Mouse (Mus musculus): ENCODE results near the gene Rxra. TPM values are rescaled to one million over a fixed set of nuclear protein-coding genes. Genes with fewer than 3 reads are reported as not detected.

Gene Rxra
- polyA plus RNA-seq, 1 experiment from 2014 or later = 10.3 TPM

GRCm38 (mm10) chr2:27677411-27678310 is 1.4 kb downstream of the Rxra start:
- WGBS = under 1% methylated on average over 75 of the region's 77 CpGs
- Histone ChIP-seq H3K27ac (ENCODE audit: low read length) (peak overlapping the region; percentile 98), H3K9ac (replicated peaks; ENCODE audit: low read depth, low read length) (peak overlapping the region; percentile 92), H3K36me3 (ENCODE audit: control insufficient read depth, insufficient read depth, low read length) (no peaks in the 10 kb centered on the region), H3K4me3 (ENCODE audit: low read depth, low read length) (peak overlapping the region; percentile 85), H3K4me1 (ENCODE audit: control insufficient read depth, insufficient read depth, low read length) (peaks cover 46% of the 10 kb centered on the region), H3K4me2 (replicated peaks; ENCODE audit: low read depth, low read length) (peak overlapping the region; percentile 95), H3K9me3 (ENCODE audit: control insufficient read depth, low read depth, low read length) (no peaks in the 10 kb centered on the region), H3K27me3 (ENCODE audit: control insufficient read depth, insufficient read depth, low read length) (no peaks in the 10 kb centered on the region)
- ATAC-seq (ENCODE audit: insufficient number of reproducible peaks, insufficient read depth, low FRiP score, low read depth) = no peak

GRCm38 (mm10) chr2:27678331-27678730 is 2.1 kb downstream of the Rxra start:
- H3K27ac ChIP-seq (ENCODE audit: low read length) = peak overlapping the region; percentile 98; the same call in 1 of the 2 replicates
- peak overlapping the region; percentile 92 for H3K9ac ChIP-seq (replicated peaks; ENCODE audit: low read depth, low read length)
- no peaks in the 10 kb centered on the region for H3K9me3 ChIP-seq (ENCODE audit: control insufficient read depth, low read depth, low read length)
- H3K4me2 ChIP-seq (replicated peaks; ENCODE audit: low read depth, low read length) = peak overlapping the region; percentile 95
- peaks cover 46% of the 10 kb centered on the region for H3K4me1 ChIP-seq (ENCODE audit: control insufficient read depth, insufficient read depth, low read length)
- ATAC-seq (ENCODE audit: insufficient number of reproducible peaks, insufficient read depth, low FRiP score, low read depth) = no peak
- no peaks in the 10 kb centered on the region for H3K36me3 ChIP-seq (ENCODE audit: control insufficient read depth, insufficient read depth, low read length)
- 21% methylated on average over 4 of the region's 4 CpGs for WGBS
- peak overlapping the region; percentile 85 for H3K4me3 ChIP-seq (ENCODE audit: low read depth, low read length)
- H3K27me3 ChIP-seq (ENCODE audit: control insufficient read depth, insufficient read depth, low read length) = no peaks in the 10 kb centered on the region

- Histone ChIP-seq H3K9ac (replicated peaks; ENCODE audit: low read depth, low read length) (peak overlapping the region; percentile 92; the same call in 1 of the 2 replicates), H3K4me3 (ENCODE audit: low read depth, low read length) (peak overlapping the region; percentile 85), H3K9me3 (ENCODE audit: control insufficient read depth, low read depth, low read length) (no peaks in the 10 kb centered on the region), H3K4me1 (ENCODE audit: control insufficient read depth, insufficient read depth, low read length) (peaks cover 48% of the 10 kb centered on the region), H3K36me3 (ENCODE audit: control insufficient read depth, insufficient read depth, low read length) (no peaks in the 10 kb centered on the region), H3K4me2 (replicated peaks; ENCODE audit: low read depth, low read length) (peak overlapping the region; percentile 95), H3K27ac (ENCODE audit: low read length) (peak overlapping the region; percentile 67), H3K27me3 (ENCODE audit: control insufficient read depth, insufficient read depth, low read length) (no peaks in the 10 kb centered on the region)
- ATAC-seq (ENCODE audit: insufficient number of reproducible peaks, insufficient read depth, low FRiP score, low read depth) = no peak
- WGBS = 20% methylated on average over 7 of the region's 7 CpGs
Observed at GRCm38 (mm10) chr2:27678836-27679480, 2.7 kb downstream of the Rxra start.

GRCm38 (mm10) chr2:27679621-27680025 is 3.4 kb downstream of the Rxra start:
- Histone ChIP-seq H3K4me3 (ENCODE audit: low read depth, low read length) (peak overlapping the region; percentile 12; the same call in 1 of the 2 replicates), H3K4me2 (replicated peaks; ENCODE audit: low read depth, low read length) (peak overlapping the region; percentile 95), H3K27ac (ENCODE audit: low read length) (peak overlapping the region; percentile 67), H3K27me3 (ENCODE audit: control insufficient read depth, insufficient read depth, low read length) (no peaks in the 10 kb centered on the region), H3K4me1 (ENCODE audit: control insufficient read depth, insufficient read depth, low read length) (peaks cover 53% of the 10 kb centered on the region), H3K9me3 (ENCODE audit: control insufficient read depth, low read depth, low read length) (no peaks in the 10 kb centered on the region), H3K9ac (replicated peaks; ENCODE audit: low read depth, low read length) (no peak overlapping the region; the same call in 1 of the 2 replicates), H3K36me3 (ENCODE audit: control insufficient read depth, insufficient read depth, low read length) (no peaks in the 10 kb centered on the region)
- 15% methylated on average over 3 of the region's 3 CpGs for WGBS
- no peak for ATAC-seq (ENCODE audit: insufficient number of reproducible peaks, insufficient read depth, low FRiP score, low read depth)

- H3K4me1 ChIP-seq (ENCODE audit: control insufficient read depth, insufficient read depth, low read length) = peaks cover 58% of the 10 kb centered on the region
- no peaks in the 10 kb centered on the region for H3K27me3 ChIP-seq (ENCODE audit: control insufficient read depth, insufficient read depth, low read length)
- peak overlapping the region; percentile 95 for H3K4me2 ChIP-seq (replicated peaks; ENCODE audit: low read depth, low read length)
- no peaks in the 10 kb centered on the region for H3K9me3 ChIP-seq (ENCODE audit: control insufficient read depth, low read depth, low read length)
- no peak overlapping the region; the same call in 1 of the 2 replicates for H3K9ac ChIP-seq (replicated peaks; ENCODE audit: low read depth, low read length)
- H3K4me3 ChIP-seq (ENCODE audit: low read depth, low read length) = 0 out of 2 replicates have a peak overlapping the region, but pooled peaks have one; percentile 12
- ATAC-seq (ENCODE audit: insufficient number of reproducible peaks, insufficient read depth, low FRiP score, low read depth) = 0 out of 2 replicates have a peak, but pooled peaks have one; percentile 16
- WGBS = 40% methylated on average over 6 of the region's 6 CpGs
- H3K36me3 ChIP-seq (ENCODE audit: control insufficient read depth, insufficient read depth, low read length) = no peaks in the 10 kb centered on the region
- H3K27ac ChIP-seq (ENCODE audit: low read length) = peak overlapping the region; percentile 53; the same call in 1 of the 2 replicates
Observed at GRCm38 (mm10) chr2:27680058-27680457, 3.8 kb downstream of the Rxra start.

- H3K36me3 ChIP-seq (ENCODE audit: control insufficient read depth, insufficient read depth, low read length) = no peaks in the 10 kb centered on the region
- no peak for ATAC-seq (ENCODE audit: insufficient number of reproducible peaks, insufficient read depth, low FRiP score, low read depth)
- H3K9ac ChIP-seq (replicated peaks; ENCODE audit: low read depth, low read length) = no peak overlapping the region
- H3K9me3 ChIP-seq (ENCODE audit: control insufficient read depth, low read depth, low read length) = no peaks in the 10 kb centered on the region
- H3K4me1 ChIP-seq (ENCODE audit: control insufficient read depth, insufficient read depth, low read length) = peaks cover 58% of the 10 kb centered on the region
- 0 out of 2 replicates have a peak overlapping the region, but pooled peaks have one; percentile 95 for H3K4me2 ChIP-seq (replicated peaks; ENCODE audit: low read depth, low read length)
- H3K27me3 ChIP-seq (ENCODE audit: control insufficient read depth, insufficient read depth, low read length) = no peaks in the 10 kb centered on the region
- 80% methylated on average over 4 of the region's 4 CpGs for WGBS
- H3K27ac ChIP-seq (ENCODE audit: low read length) = no peak overlapping the region
- H3K4me3 ChIP-seq (ENCODE audit: low read depth, low read length) = no peak overlapping the region
Observed at GRCm38 (mm10) chr2:27680595-27680994, 4.4 kb downstream of the Rxra start.

GRCm38 (mm10) chr2:27681426-27681825 is 5.2 kb downstream of the Rxra start:
- no peak overlapping the region for H3K9ac ChIP-seq (replicated peaks; ENCODE audit: low read depth, low read length)
- H3K9me3 ChIP-seq (ENCODE audit: control insufficient read depth, low read depth, low read length) = no peaks in the 10 kb centered on the region
- H3K4me1 ChIP-seq (ENCODE audit: control insufficient read depth, insufficient read depth, low read length) = peaks cover 59% of the 10 kb centered on the region
- 0 out of 2 replicates have a peak overlapping the region, but pooled peaks have one; percentile 29 for H3K27ac ChIP-seq (ENCODE audit: low read length)
- ATAC-seq (ENCODE audit: insufficient number of reproducible peaks, insufficient read depth, low FRiP score, low read depth) = no peak
- WGBS = 64% methylated on average over 4 of the region's 4 CpGs
- no peak overlapping the region for H3K4me2 ChIP-seq (replicated peaks; ENCODE audit: low read depth, low read length)
- H3K36me3 ChIP-seq (ENCODE audit: control insufficient read depth, insufficient read depth, low read length) = no peaks in the 10 kb centered on the region
- H3K4me3 ChIP-seq (ENCODE audit: low read depth, low read length) = no peak overlapping the region
- H3K27me3 ChIP-seq (ENCODE audit: control insufficient read depth, insufficient read depth, low read length) = no peaks in the 10 kb centered on the region

GRCm38 (mm10) chr2:27682096-27682495 is 5.9 kb downstream of the Rxra start:
- H3K9ac ChIP-seq (replicated peaks; ENCODE audit: low read depth, low read length) = no peak overlapping the region

More at GRCm38 (mm10) chr2:27682096-27682495, 5.9 kb downstream of the Rxra start:
- Histone ChIP-seq H3K4me1 (ENCODE audit: control insufficient read depth, insufficient read depth, low read length) (peaks cover 65% of the 10 kb centered on the region), H3K4me2 (replicated peaks; ENCODE audit: low read depth, low read length) (no peak overlapping the region), H3K36me3 (ENCODE audit: control insufficient read depth, insufficient read depth, low read length) (no peaks in the 10 kb centered on the region), H3K4me3 (ENCODE audit: low read depth, low read length) (no peak overlapping the region), H3K27ac (ENCODE audit: low read length) (0 out of 2 replicates have a peak overlapping the region, but pooled peaks have one; percentile 29), H3K27me3 (ENCODE audit: control insufficient read depth, insufficient read depth, low read length) (no peaks in the 10 kb centered on the region), H3K9me3 (ENCODE audit: control insufficient read depth, low read depth, low read length) (no peaks in the 10 kb centered on the region)
- no peak for ATAC-seq (ENCODE audit: insufficient number of reproducible peaks, insufficient read depth, low FRiP score, low read depth)
- WGBS = 74% methylated on average over 5 of the region's 5 CpGs
